Comparison of ENCODE assay signal across 9 mouse cellular contexts in genomic region chr10:12874577-12875277, GRCm38 (mm10). TPM values are rescaled to one million over a fixed set of nuclear protein-coding genes. Genes with fewer than 3 reads are reported as not detected.
A peak's percentile ranks its signal among the peaks of the same experiment; 100 is the strongest.
DNase-seq lines count a peak whose midpoint lies in the region; ATAC-seq and TF ChIP-seq lines count a peak whose summit lies in the region.
"Had no signal": no experiment of that assay in that cellular context is flagged by ENCODE, and none has a peak within 500 bp of the region (broad histone marks: within the 10 kb centered on the region; RNA-seq: fewer than 3 reads in every experiment).

No protein-coding gene starts in this region.

- H3K9me3 ChIP-seq in heart, embryonic 15.5 days (replicated peaks), result no peaks in the 10 kb centered on the region
- H3K9me3 ChIP-seq in heart, embryonic 10.5 days, result no peaks in the 10 kb centered on the region
- H3K9me3 ChIP-seq: neural tube, embryonic 13.5 days had no signal

- H3K9ac ChIP-seq in heart, embryonic 15.5 days, result no peak overlapping the region
- H3K9ac ChIP-seq: neural tube, embryonic 13.5 days had no signal

- no peaks in the 10 kb centered on the region for H3K27me3 ChIP-seq in heart, embryonic 15.5 days
- H3K27me3 ChIP-seq in heart, embryonic 10.5 days (ENCODE audit: insufficient read depth, poor library complexity, severe bottlenecking), result no peaks in the 10 kb centered on the region
- no peaks in the 10 kb centered on the region for H3K27me3 ChIP-seq in Patski
- no peaks in the 10 kb centered on the region for H3K27me3 ChIP-seq in small intestine, adult 2 months (ENCODE audit: control insufficient read depth, insufficient read depth, low read length)

- CTCF ChIA-PET in Patski (lab: Charles Lee), result interaction anchor here (0.8 to 1.4 kb wide), 4 partner anchors 10 to 122 kb away, joined by 3 to 4 read pairs (median 3); no protein-coding TSS in a partner anchor

- TF ChIP-seq POLR2A in small intestine, adult 2 months (IDR thresholded peaks at IDR 0.05; ENCODE audit: low read depth, low read length), result no peak

- in situ Hi-C loops in Patski (cut with MboI; ENCODE audit: low pct_unique_long_range_greater_than_20kb), result no loop called here

- no peak overlapping the region for H3K4me3 ChIP-seq in heart, embryonic 15.5 days
- no peak overlapping the region for H3K4me3 ChIP-seq in heart, embryonic 10.5 days
- H3K4me3 ChIP-seq in small intestine, adult 2 months (ENCODE audit: low read depth, low read length), result no peak overlapping the region; the same call in 1 of the 2 replicates
- H3K4me3 ChIP-seq: neural tube, embryonic 13.5 days had no signal

- POLR2A ChIA-PET in Patski (lab: Charles Lee), result no interaction called here

- no peak for ATAC-seq in heart, embryonic 15.5 days (replicated peaks; ENCODE audit: insufficient number of reproducible peaks, insufficient read depth, low FRiP score, low read depth)
- peak; percentile 78 for ATAC-seq in Patski
- no peak for ATAC-seq in frontal cortex, adult (ENCODE audit: low TSS enrichment)

- peaks cover 5% of the 10 kb centered on the region; the same call in 1 of the 2 replicates for H3K4me1 ChIP-seq in heart, embryonic 15.5 days (replicated peaks)
- H3K4me1 ChIP-seq in heart, embryonic 10.5 days, result peaks cover 7% of the 10 kb centered on the region
- H3K4me1 ChIP-seq in small intestine, adult 2 months (ENCODE audit: control insufficient read depth, insufficient read depth, insufficient read length, low read length), result peaks cover 5% of the 10 kb centered on the region; the same call in 1 of the 2 replicates

- H3K4me2 ChIP-seq in heart, embryonic 15.5 days, result 0 out of 2 replicates have a peak overlapping the region, but pooled peaks have one; percentile 15
- H3K4me2 ChIP-seq: neural tube, embryonic 13.5 days had no signal

- WGBS in heart, embryonic 15.5 days, result 58% methylated on average over 8 of the region's 8 CpGs
- 58% methylated on average over 8 of the region's 8 CpGs for WGBS in heart, embryonic 10.5 days
- WGBS in small intestine, adult 2 months, result 31% methylated on average over 8 of the region's 8 CpGs

- TF ChIP-seq CTCF in Patski (IDR thresholded peaks at IDR 0.05), result no peak
- no peak for TF ChIP-seq CTCF in small intestine, adult 2 months (IDR thresholded peaks at IDR 0.05; ENCODE audit: extremely low read depth, insufficient read length, insufficient replicate concordance, low read depth, low read length)

- no peak for DNase-seq in heart, embryonic 10.5 days (ENCODE audit: low spot score)
- no peak for DNase-seq in Patski (ENCODE audit: low read depth, low spot score)
- DNase-seq in liver, result peak; percentile 18
- DNase-seq in kidney, adult 18-20 months, result no peak
- DNase-seq in left cerebral cortex, adult 8-10 months (ENCODE audit: low spot score in 2 of 2), result no peak

- no peak overlapping the region for H3K27ac ChIP-seq in heart, embryonic 15.5 days
- no peak overlapping the region for H3K27ac ChIP-seq in heart, embryonic 10.5 days
- H3K27ac ChIP-seq in small intestine, adult 2 months (ENCODE audit: insufficient read depth, low read depth, low read length), result peak overlapping the region; percentile 93
- H3K27ac ChIP-seq: neural tube, embryonic 13.5 days had no signal

- no peaks in the 10 kb centered on the region for H3K36me3 ChIP-seq in heart, embryonic 15.5 days
- H3K36me3 ChIP-seq in heart, embryonic 10.5 days, result no peaks in the 10 kb centered on the region
- H3K36me3 ChIP-seq in small intestine, adult 2 months (ENCODE audit: control insufficient read depth, insufficient read depth, low read length), result no peaks in the 10 kb centered on the region
- H3K36me3 ChIP-seq: neural tube, embryonic 13.5 days had no signal

RNA-seq across cellular contexts. Expression of gene Utrn, which starts 5.6 kb away (rescaled TPM):
- 58.8 and 67.5 TPM in 2 replicates for polyA plus RNA-seq in heart, embryonic 15.5 days (2015; fragmentation: Nextera tagmentation; extraction: Ambion mirVana)
- 65.2 and 68.5 TPM in 2 replicates for polyA plus RNA-seq in heart, embryonic 10.5 days (2016; fragmentation: Nextera tagmentation; extraction: Ambion mirVana)
- polyA plus RNA-seq in Patski (2021), result 40.9 TPM
- 6.9 and 20.5 TPM in 2 replicates for polyA plus RNA-seq in small intestine, adult 2 months (2012; rRNA removed)
- 10 to 100 TPM; 69.4 to 88.4 (median 77.1) TPM for total RNA-seq in left cerebral cortex, adult 8-10 months (2022)
